Mouse (Mus musculus): ENCODE results near the gene Pctp.

DNA sequence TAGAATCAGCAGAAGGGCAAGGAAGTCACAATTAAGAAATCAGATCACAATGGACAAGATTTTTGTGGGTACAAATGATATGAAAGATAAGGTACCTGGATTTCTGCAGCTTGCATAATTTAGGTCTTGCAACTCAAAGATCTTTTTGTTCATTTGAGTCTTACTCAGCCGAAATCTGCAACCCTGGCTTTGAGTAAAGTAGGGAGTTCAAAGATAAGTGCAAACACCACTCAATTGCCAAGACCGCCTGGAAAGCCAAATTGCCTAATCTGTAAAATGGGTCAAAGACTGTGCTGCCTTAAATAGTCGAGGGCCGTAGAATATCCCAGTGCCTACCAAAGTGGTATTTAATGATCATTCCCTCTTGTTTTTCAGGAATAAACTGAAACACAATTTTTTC, 692 bp upstream of the Pctp start:
- TF ChIP-seq CTCF (IDR thresholded peaks at IDR 0.05; ENCODE audit: low read depth) (no peak), EP300 (IDR thresholded peaks at IDR 0.05; ENCODE audit: low read depth) (no peak)

Measured in heart, postnatal 0 days (tissue).